Mouse (Mus musculus): ENCODE measurements around the gene Cep55. TPM values are rescaled to one million over a fixed set of nuclear protein-coding genes. Genes with fewer than 3 reads are reported as not detected.

Cep55 gene
- polyA plus RNA-seq, 1 experiment from 2014 or later = 3.6 TPM

DNA sequence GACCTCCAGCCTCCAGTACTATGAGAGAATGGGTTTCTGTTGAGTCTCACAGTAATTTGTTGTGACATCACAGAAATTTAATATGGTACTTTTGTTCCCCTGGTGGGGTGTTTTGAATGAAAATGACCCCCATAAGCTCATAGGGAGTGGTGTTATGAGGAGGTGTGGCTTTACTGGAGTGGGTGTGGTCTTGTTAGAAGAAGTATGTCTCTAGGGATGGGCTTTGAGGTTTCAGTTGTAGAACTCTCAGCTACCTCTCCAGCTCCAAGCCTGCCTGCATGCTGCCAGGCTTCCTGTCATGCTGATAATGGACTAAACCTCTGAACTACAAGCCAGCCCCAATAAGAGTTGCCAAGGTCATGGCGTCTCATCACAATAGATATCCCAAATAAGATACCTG is 5.1 kb upstream of the Cep55 start:
- no peak overlapping the region for H3K4me2 ChIP-seq
- peaks cover 8% of the 10 kb centered on the region; the same call in 1 of the 2 replicates for H3K4me1 ChIP-seq
- H3K36me3 ChIP-seq = no peaks in the 10 kb centered on the region
- H3K27ac ChIP-seq (replicated peaks) = no peak overlapping the region
- H3K9ac ChIP-seq (replicated peaks) = no peak overlapping the region
- H3K4me3 ChIP-seq (replicated peaks) = no peak overlapping the region
- no peaks in the 10 kb centered on the region for H3K9me3 ChIP-seq (replicated peaks)
- 94% methylated on average over 1 of the region's 1 CpGs for WGBS
- no peak for ATAC-seq (ENCODE audit: low FRiP score)
- H3K27me3 ChIP-seq (replicated peaks) = 0 out of 2 replicates have a peak, but pooled peaks cover 2% of the 10 kb centered on the region

DNA sequence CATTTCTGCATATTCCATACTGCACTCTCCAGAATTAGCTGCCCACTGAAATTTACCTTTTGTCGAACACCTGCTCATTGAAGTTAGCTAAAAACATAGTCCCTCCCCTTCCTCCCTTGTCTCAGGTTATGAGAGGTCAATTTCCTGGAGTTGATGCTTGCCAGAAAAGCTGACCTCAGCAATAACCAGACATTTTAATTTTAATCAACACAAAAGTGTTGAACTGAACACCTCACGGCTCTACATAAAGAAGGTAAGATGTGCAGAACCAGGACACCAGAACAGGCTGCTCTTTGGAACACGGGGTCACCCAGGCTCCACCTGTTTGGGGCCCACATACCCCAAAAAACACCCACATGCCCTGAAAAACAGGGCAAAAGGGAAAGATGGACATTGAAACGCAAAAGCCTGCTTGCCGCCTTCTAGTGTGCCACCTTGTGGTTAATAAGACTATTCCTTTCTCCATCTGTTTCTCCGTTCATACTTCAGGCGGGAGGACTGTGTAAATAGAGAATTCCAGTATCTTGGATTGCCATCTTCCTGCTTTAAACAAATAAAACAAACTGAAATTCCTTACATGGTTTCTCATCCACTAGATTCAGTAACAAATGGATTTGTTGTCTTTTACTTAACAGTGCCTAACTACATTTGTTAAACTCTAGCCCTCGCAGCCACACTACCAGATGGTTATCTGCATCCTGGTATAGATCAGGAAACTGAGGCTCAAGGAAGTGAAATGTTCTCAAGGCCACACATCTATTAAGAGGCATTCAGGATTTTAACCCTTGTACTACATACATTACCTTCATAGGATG is 1.4 kb upstream of the Cep55 start:
- Histone ChIP-seq H3K9ac (replicated peaks) (peak overlapping the region; percentile 53; the same call in 1 of the 2 replicates), H3K27me3 (replicated peaks) (no peaks in the 10 kb centered on the region), H3K4me3 (replicated peaks) (peak overlapping the region; percentile 72), H3K4me1 (peaks cover 18% of the 10 kb centered on the region), H3K9me3 (replicated peaks) (no peaks in the 10 kb centered on the region), H3K4me2 (peak overlapping the region; percentile 95), H3K36me3 (no peaks in the 10 kb centered on the region), H3K27ac (replicated peaks) (peak overlapping the region; percentile 66; the same call in 1 of the 2 replicates)
- 30% methylated on average over 8 of the region's 8 CpGs for WGBS
- no peak for ATAC-seq (ENCODE audit: low FRiP score)

DNA sequence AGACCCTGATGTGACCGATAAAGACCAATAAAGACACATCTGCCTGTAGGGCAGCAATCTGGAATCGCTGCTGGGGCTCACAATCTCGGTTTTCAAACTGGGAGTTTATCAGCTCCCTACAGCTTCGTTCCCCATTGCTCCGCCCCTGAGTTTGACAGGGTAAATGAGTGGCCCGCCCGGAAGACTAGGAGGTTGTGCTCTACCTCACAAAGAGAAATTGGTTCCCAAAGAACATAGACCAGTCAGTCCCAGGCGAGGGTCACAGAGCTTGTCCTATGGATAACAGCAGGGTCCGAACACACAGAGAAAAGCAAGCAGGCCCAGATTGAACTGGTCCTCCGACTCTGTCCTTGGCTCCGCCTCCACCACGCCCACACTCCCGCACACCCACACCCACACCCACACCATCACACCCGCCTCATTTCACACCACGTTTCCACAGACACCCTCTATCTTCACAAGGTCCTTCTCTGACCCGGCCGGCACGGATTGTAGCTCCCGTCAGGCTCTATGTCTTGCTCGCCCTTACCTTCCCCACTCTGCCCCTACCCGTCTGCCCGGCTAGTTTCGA is 577 bp upstream of the Cep55 start:
- H3K9ac ChIP-seq (replicated peaks) = peak overlapping the region; percentile 53
- no peaks in the 10 kb centered on the region for H3K36me3 ChIP-seq
- no peaks in the 10 kb centered on the region for H3K27me3 ChIP-seq (replicated peaks)
- no peaks in the 10 kb centered on the region for H3K9me3 ChIP-seq (replicated peaks)
- H3K4me1 ChIP-seq = peaks cover 18% of the 10 kb centered on the region
- H3K4me3 ChIP-seq (replicated peaks) = peak overlapping the region; percentile 72
- ATAC-seq (ENCODE audit: low FRiP score) = peak; percentile 93
- peak overlapping the region; percentile 95 for H3K4me2 ChIP-seq
- WGBS = under 1% methylated on average over 23 of the region's 23 CpGs
- H3K27ac ChIP-seq (replicated peaks) = peak overlapping the region; percentile 66; the same call in 1 of the 2 replicates

DNA sequence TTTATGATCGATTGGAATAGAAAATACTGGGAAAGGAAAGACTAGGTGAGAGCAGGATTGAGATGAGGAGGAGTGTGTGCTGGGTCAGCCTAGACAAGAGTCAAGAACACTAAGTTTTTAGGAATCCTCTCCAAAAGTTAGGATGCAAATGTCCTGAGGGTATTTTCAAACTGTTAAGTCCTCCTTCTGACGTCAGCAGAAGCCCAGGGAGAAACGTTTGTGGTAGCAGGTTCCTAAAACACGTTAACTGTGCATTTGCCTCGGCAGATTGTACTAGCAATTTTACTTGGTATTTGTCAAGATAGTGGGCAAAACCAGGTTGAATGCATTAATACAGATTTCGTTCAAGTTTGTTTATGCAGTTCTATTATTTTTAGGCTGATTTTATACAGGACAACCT is 987 bp downstream of the Cep55 start:
- Histone ChIP-seq H3K4me3 (replicated peaks) (peak overlapping the region; percentile 72), H3K27me3 (replicated peaks) (no peaks in the 10 kb centered on the region), H3K9ac (replicated peaks) (no peak overlapping the region), H3K4me1 (peaks cover 18% of the 10 kb centered on the region), H3K36me3 (no peaks in the 10 kb centered on the region), H3K27ac (replicated peaks) (no peak overlapping the region), H3K9me3 (replicated peaks) (no peaks in the 10 kb centered on the region), H3K4me2 (peak overlapping the region; percentile 95)
- whole genome bisulfite sequencing = 18% methylated on average over 6 of the region's 6 CpGs
- no peak for ATAC-seq (ENCODE audit: low FRiP score)

DNA sequence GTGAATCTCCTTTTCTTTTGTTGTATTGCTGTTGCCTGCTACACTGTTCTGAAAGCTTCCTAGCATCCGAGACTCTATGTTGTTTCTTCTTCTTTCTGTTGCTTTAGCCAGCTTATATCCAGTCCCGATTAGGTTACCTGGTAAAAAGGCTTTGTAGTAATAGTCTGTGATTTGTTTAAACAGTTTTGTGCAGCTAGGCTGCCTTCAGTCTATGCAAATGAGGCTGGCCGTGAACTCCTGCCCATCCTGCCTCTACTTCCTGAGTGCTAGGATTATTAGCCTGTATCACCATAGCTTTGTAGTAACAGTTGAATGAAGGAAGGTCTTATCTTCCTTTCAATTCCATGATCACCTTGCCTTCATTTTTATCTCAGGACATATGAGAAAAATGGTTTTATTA is 1.5 kb downstream of the Cep55 start:
- ATAC-seq (ENCODE audit: low FRiP score) = no peak
- H3K4me2 ChIP-seq = peak overlapping the region; percentile 95
- 49% methylated on average over 3 of the region's 3 CpGs for WGBS
- no peaks in the 10 kb centered on the region for H3K36me3 ChIP-seq
- H3K27ac ChIP-seq (replicated peaks) = no peak overlapping the region
- H3K9ac ChIP-seq (replicated peaks) = no peak overlapping the region
- peaks cover 18% of the 10 kb centered on the region for H3K4me1 ChIP-seq
- H3K27me3 ChIP-seq (replicated peaks) = no peaks in the 10 kb centered on the region
- no peak overlapping the region for H3K4me3 ChIP-seq (replicated peaks)
- no peaks in the 10 kb centered on the region for H3K9me3 ChIP-seq (replicated peaks)

DNA sequence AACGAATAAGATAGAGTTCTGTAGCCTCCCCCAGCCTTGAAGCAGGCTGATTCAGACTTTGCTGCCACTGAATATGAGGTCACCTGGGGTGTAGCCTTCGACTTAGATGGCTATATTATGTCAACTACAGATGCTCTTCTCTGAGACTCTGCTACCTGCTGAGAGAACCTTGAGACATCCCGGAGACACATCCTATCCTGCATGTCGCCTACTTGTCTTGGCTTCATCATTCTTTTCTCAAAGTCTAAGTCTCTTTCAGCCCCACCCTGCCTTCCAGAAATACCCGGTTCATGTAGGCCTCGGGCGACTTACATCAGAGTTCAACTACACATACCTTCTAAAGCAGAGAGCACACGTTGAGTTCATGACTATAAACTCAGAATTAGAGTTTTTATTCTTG is 2.1 kb downstream of the Cep55 start:
- Histone ChIP-seq H3K4me3 (replicated peaks) (no peak overlapping the region), H3K36me3 (no peaks in the 10 kb centered on the region), H3K4me1 (peaks cover 18% of the 10 kb centered on the region), H3K4me2 (no peak overlapping the region), H3K27ac (replicated peaks) (no peak overlapping the region), H3K27me3 (replicated peaks) (no peaks in the 10 kb centered on the region), H3K9me3 (replicated peaks) (no peaks in the 10 kb centered on the region), H3K9ac (replicated peaks) (no peak overlapping the region)
- ATAC-seq (ENCODE audit: low FRiP score) = no peak
- WGBS = 92% methylated on average over 8 of the region's 8 CpGs

DNA sequence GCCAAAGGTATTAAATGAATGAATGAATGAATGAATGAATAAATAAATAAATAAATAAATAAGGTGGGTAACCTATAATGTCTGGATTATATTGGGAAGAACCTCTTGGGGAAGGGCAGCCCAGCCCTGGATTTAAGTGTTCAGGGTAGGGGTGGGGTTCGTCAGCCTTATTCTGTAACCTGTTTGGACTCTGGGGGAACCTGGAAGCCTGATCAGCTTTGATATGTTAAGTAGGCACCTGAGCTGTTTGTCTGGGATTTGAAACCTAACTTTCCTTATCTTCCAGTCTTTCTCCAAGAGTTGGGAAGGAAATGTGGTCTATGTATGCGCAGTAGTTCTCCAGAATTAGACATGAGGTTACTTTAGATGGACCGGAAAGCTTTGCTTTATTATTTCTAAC is 8.4 kb downstream of the Cep55 start:
- no peak overlapping the region for H3K4me2 ChIP-seq
- no peaks in the 10 kb centered on the region for H3K36me3 ChIP-seq
- no peak overlapping the region for H3K4me3 ChIP-seq (replicated peaks)
- no peak overlapping the region for H3K27ac ChIP-seq (replicated peaks)
- H3K4me1 ChIP-seq = no peaks in the 10 kb centered on the region
- WGBS = 94% methylated on average over 3 of the region's 3 CpGs
- H3K9ac ChIP-seq (replicated peaks) = no peak overlapping the region
- H3K9me3 ChIP-seq (replicated peaks) = no peaks in the 10 kb centered on the region
- H3K27me3 ChIP-seq (replicated peaks) = no peaks in the 10 kb centered on the region
- ATAC-seq (ENCODE audit: low FRiP score) = no peak

DNA sequence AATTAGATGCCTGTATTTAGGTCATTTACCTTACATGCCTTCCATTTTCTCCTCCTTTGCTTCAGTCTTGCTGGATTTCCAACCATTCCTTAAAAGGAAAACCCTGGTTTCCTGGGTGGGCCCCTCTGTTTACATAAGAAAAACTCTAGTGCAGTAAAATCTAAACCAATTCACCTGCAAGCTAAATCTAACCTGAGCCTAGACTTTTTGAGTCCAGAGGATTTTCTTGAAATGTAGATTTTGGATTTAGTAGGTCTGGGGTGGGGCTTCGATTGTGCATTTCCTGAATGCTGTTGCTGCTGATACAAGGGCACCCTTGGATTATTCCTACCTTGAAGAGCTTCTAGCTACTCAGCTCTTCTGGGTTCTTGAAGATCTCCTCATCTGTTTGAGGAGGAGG is 9.2 kb downstream of the Cep55 start:
- Histone ChIP-seq H3K27me3 (replicated peaks) (no peaks in the 10 kb centered on the region), H3K4me1 (no peaks in the 10 kb centered on the region), H3K27ac (replicated peaks) (no peak overlapping the region), H3K9ac (replicated peaks) (no peak overlapping the region), H3K4me2 (no peak overlapping the region), H3K36me3 (no peaks in the 10 kb centered on the region), H3K9me3 (replicated peaks) (no peaks in the 10 kb centered on the region), H3K4me3 (replicated peaks) (no peak overlapping the region)
- WGBS = 100% methylated on average over 1 of the region's 1 CpGs
- ATAC-seq (ENCODE audit: low FRiP score) = no peak

DNA sequence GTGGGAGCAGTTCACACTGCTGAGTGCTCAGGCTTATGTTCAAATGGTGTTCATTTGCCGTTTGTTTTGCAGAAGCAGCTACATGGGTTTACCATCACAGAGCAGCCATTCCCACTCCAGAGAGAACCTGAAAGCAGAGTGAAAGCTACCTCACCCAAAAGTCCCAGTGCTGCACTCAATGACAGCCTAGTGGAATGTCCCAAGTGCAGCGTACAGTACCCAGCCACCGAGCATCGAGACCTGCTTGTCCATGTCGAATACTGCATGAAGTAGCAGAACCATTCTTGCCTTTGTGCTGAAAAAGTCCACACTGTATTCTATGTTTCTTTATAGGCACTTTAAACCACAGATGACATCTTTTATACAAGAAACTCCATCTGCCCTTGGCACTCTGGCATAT is 18.4 kb downstream of the Cep55 start:
- ATAC-seq (ENCODE audit: low FRiP score) = no peak
- WGBS = 97% methylated on average over 5 of the region's 5 CpGs
- no peak overlapping the region for H3K4me3 ChIP-seq (replicated peaks)
- H3K36me3 ChIP-seq = 0 out of 2 replicates have a peak, but pooled peaks cover 5% of the 10 kb centered on the region
- H3K4me2 ChIP-seq = no peak overlapping the region
- H3K27me3 ChIP-seq (replicated peaks) = no peaks in the 10 kb centered on the region
- no peak overlapping the region for H3K27ac ChIP-seq (replicated peaks)
- no peaks in the 10 kb centered on the region for H3K4me1 ChIP-seq
- H3K9ac ChIP-seq (replicated peaks) = no peak overlapping the region
- H3K9me3 ChIP-seq (replicated peaks) = no peaks in the 10 kb centered on the region

DNA sequence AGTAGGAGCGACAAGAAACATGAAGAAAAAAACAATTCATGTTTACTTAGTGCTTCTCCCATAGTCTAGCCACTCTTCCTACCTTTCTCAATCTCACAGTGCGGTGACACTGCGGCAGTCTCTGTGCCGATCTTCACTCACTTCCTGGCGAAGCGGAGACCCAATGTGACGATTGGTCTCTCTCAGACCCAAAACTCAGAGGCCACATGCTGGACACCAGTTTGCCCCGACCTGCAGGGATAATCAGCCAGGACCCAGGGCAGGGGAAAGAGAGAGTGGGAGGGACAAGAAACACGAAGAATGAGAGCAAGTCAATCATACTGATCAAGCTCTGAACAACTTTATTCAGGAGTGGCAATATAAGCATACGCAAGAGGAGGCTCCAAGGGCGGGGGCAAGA is 20.2 kb downstream of the Cep55 start:
- H3K9ac ChIP-seq (replicated peaks) = no peak overlapping the region
- 84% methylated on average over 11 of the region's 11 CpGs for WGBS
- no peak overlapping the region for H3K4me3 ChIP-seq (replicated peaks)
- no peaks in the 10 kb centered on the region for H3K4me1 ChIP-seq
- H3K27ac ChIP-seq (replicated peaks) = no peak overlapping the region
- no peak overlapping the region for H3K4me2 ChIP-seq
- H3K9me3 ChIP-seq (replicated peaks) = no peaks in the 10 kb centered on the region
- no peaks in the 10 kb centered on the region for H3K27me3 ChIP-seq (replicated peaks)
- 0 out of 2 replicates have a peak, but pooled peaks cover 5% of the 10 kb centered on the region for H3K36me3 ChIP-seq
- no peak for ATAC-seq (ENCODE audit: low FRiP score)

DNA sequence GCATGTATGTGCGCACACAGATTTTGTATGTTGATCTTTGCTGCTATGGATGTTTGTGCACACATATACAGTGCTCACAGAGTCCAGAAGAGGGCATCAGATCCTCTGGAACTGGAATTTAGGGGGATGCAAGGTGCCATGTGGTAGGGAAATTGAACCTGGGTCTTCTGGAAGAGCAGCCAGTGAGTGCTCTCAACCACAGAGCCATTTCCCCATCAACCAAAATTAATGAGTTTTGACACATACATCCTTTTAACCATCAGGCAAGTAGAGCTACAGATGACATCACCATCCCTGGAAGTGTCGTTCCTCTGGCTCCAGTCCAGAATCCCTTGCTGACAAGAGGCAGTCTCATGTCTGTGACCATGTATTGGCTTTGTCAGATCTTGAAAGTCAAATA is 21.4 kb downstream of the Cep55 start:
- Histone ChIP-seq H3K4me1 (no peaks in the 10 kb centered on the region), H3K9ac (replicated peaks) (no peak overlapping the region), H3K9me3 (replicated peaks) (no peaks in the 10 kb centered on the region), H3K27ac (replicated peaks) (no peak overlapping the region), H3K36me3 (0 out of 2 replicates have a peak, but pooled peaks cover 5% of the 10 kb centered on the region), H3K4me3 (replicated peaks) (no peak overlapping the region), H3K4me2 (no peak overlapping the region), H3K27me3 (replicated peaks) (no peaks in the 10 kb centered on the region)
- 0 out of 2 replicates have a peak, but pooled peaks have one; percentile 47 for ATAC-seq (ENCODE audit: low FRiP score)
- WGBS = 76% methylated on average over 2 of the region's 2 CpGs
